Mouse (Mus musculus) heart, adult 2 months (tissue): ENCODE data around the gene Ttc8. TPM values are rescaled to one million over a fixed set of nuclear protein-coding genes. Genes with fewer than 3 reads are reported as not detected.

Experiments used
- DNase-seq, 2 experiments: peaks; one replicate each; pipeline ENCODE4 v3.0.0; 2021
- H3K27ac ChIP-seq: fragments of 200-600 bp; 2 replicates; pipeline ENCODE4 v1.8.1; 2022
- H3K27me3 ChIP-seq: fragments of 200-500 bp; 2 replicates; pipeline ENCODE4 v1.6.1; 2012; ENCODE audit warnings: mild to moderate bottlenecking, low read length, inconsistent platforms, mixed read lengths; ENCODE audit not compliant: control insufficient read depth, insufficient read depth
- H3K36me3 ChIP-seq: fragments of 200-500 bp; 2 replicates; pipeline ENCODE4 v1.6.1; 2012; ENCODE audit warnings: low read length, inconsistent platforms; ENCODE audit not compliant: control insufficient read depth, insufficient read depth
- H3K4me1 ChIP-seq: fragments of 200-500 bp; 2 replicates; pipeline ENCODE4 v1.6.1; 2011; ENCODE audit warnings: low read length; ENCODE audit not compliant: control insufficient read depth, insufficient read depth
- H3K4me3 ChIP-seq: fragments of 200-600 bp; 2 replicates; pipeline ENCODE4 v1.8.1; 2022
- H3K79me2 ChIP-seq: fragments of 200-500 bp; replicated peaks from 2 replicates; pipeline ENCODE4 v1.6.1; 2012; ENCODE audit warnings: mild to moderate bottlenecking, inconsistent platforms, low read length, moderate library complexity, mixed read lengths; ENCODE audit not compliant: control insufficient read depth, insufficient read depth
- H3K9ac ChIP-seq: fragments of 200-500 bp; 2 replicates; pipeline ENCODE4 v1.6.1; 2012; ENCODE audit warnings: low read depth, mild to moderate bottlenecking, control low read depth, inconsistent platforms, low read length, mixed read lengths
- CTCF ChIP-seq: fragments of 200-600 bp; IDR thresholded peaks from 2 replicates; pipeline ENCODE4 v1.8.1; 2022; ENCODE audit warnings: antibody characterized with exemption, mild to moderate bottlenecking, moderate library complexity
- EP300 ChIP-seq: fragments of 200-500 bp; IDR thresholded peaks from 2 replicates; pipeline ENCODE4 v1.6.1; 2011; ENCODE audit warnings: low read depth, low read length, control low read depth; ENCODE audit not compliant: insufficient read depth
- POLR2A ChIP-seq: fragments of 200-500 bp; IDR thresholded peaks from 2 replicates; pipeline ENCODE4 v1.6.1; 2011; ENCODE audit warnings: mild to moderate bottlenecking, low read depth, low read length, control low read depth; ENCODE audit not compliant: insufficient read depth
- WGBS: fragments of 180-500 bp; shearing (Covaris S2); methylation state at CpG from one replicate; pipeline ENCODE4 v1.1.7; 2018; 5-methylcytosine and 5-hydroxymethylcytosine counted together
- intact Hi-C: fragments of 180-260 bp; cut with DNase I; formaldehyde crosslinking; loops from one replicate; pipeline ENCODE4 v1.15.1; 2025
- polyA plus RNA-seq: library from polyadenylated mRNA; depleted of rRNA; stranded (reverse); fragments of >200 nt; gene quantifications from 2 replicates; pipeline ENCODE4 v1.2.3, GENCODE M21; 2012
- total RNA-seq, 2 experiments: library from RNA; stranded (reverse); gene quantifications; 2 replicates each; pipeline ENCODE4 v1.2.3; 2021

The Ttc8 gene
- total and polyA plus RNA-seq, 3 experiments = 5.6 to 7.5 (median 5.9) TPM

GRCm38 (mm10) chr12:99008786-99009185 lies 88.4 kb downstream of the Ttc8 start:
- no peaks in the 10 kb centered on the region for H3K79me2 ChIP-seq
- WGBS = 83% methylated on average over 1 of the region's 1 CpGs
- no peak overlapping the region for H3K9ac ChIP-seq
- no peaks in the 10 kb centered on the region for H3K4me1 ChIP-seq
- intact Hi-C loops = no loop called here
- no peaks in the 10 kb centered on the region for H3K27me3 ChIP-seq
- H3K36me3 ChIP-seq = no peaks in the 10 kb centered on the region
- no peak for TF ChIP-seq POLR2A
- no peak for TF ChIP-seq EP300
- TF ChIP-seq CTCF = no peak
- no peak overlapping the region for H3K27ac ChIP-seq
- DNase-seq = no peak
- H3K4me3 ChIP-seq = no peak overlapping the region

GRCm38 (mm10) chr12:99009430-99009829 lies 89.1 kb downstream of the Ttc8 start:
- intact Hi-C loops = no loop called here
- Histone ChIP-seq H3K9ac (no peak overlapping the region), H3K4me1 (no peaks in the 10 kb centered on the region), H3K27me3 (no peaks in the 10 kb centered on the region), H3K36me3 (no peaks in the 10 kb centered on the region), H3K79me2 (no peaks in the 10 kb centered on the region), H3K4me3 (no peak overlapping the region), H3K27ac (no peak overlapping the region)
- TF ChIP-seq CTCF (no peak), EP300 (no peak), POLR2A (no peak)
- no peak for DNase-seq
- WGBS = 75% methylated on average over 4 of the region's 4 CpGs

GRCm38 (mm10) chr12:99010044-99010443 lies 89.7 kb downstream of the Ttc8 start:
- no peak overlapping the region for H3K27ac ChIP-seq
- no peaks in the 10 kb centered on the region for H3K4me1 ChIP-seq
- intact Hi-C loops = no loop called here
- no peak overlapping the region for H3K4me3 ChIP-seq
- TF ChIP-seq CTCF (no peak), POLR2A (no peak), EP300 (no peak)
- no peak for DNase-seq
- H3K79me2 ChIP-seq = no peaks in the 10 kb centered on the region
- no peaks in the 10 kb centered on the region for H3K27me3 ChIP-seq
- 68% methylated on average over 6 of the region's 6 CpGs for WGBS
- H3K9ac ChIP-seq = no peak overlapping the region
- no peaks in the 10 kb centered on the region for H3K36me3 ChIP-seq

- no peak overlapping the region for H3K9ac ChIP-seq
- H3K4me1 ChIP-seq = no peaks in the 10 kb centered on the region
- H3K27me3 ChIP-seq = no peaks in the 10 kb centered on the region
- no peak overlapping the region for H3K4me3 ChIP-seq
- no peaks in the 10 kb centered on the region for H3K79me2 ChIP-seq
- no peak for DNase-seq
- intact Hi-C loops = no loop called here
- H3K36me3 ChIP-seq = no peaks in the 10 kb centered on the region
- TF ChIP-seq CTCF = no peak
- TF ChIP-seq EP300 = no peak
- no peak for TF ChIP-seq POLR2A
- 17% methylated on average over 22 of the region's 22 CpGs for WGBS
- H3K27ac ChIP-seq = no peak overlapping the region
These were observed 90.9 kb downstream of the Ttc8 start for GRCm38 (mm10) chr12:99011161-99011861.

GRCm38 (mm10) chr12:99015870-99016269 lies 95.5 kb downstream of the Ttc8 start:
- whole genome bisulfite sequencing = 80% methylated on average over 4 of the region's 4 CpGs
- Histone ChIP-seq H3K36me3 (no peaks in the 10 kb centered on the region), H3K4me3 (no peak overlapping the region), H3K9ac (no peak overlapping the region), H3K79me2 (no peaks in the 10 kb centered on the region), H3K27me3 (no peaks in the 10 kb centered on the region), H3K27ac (no peak overlapping the region), H3K4me1 (no peaks in the 10 kb centered on the region)
- DNase-seq = no peak
- TF ChIP-seq POLR2A (no peak), EP300 (no peak), CTCF (no peak)
- intact Hi-C loops = no loop called here

- intact Hi-C loops = no loop called here
- Histone ChIP-seq H3K27me3 (no peaks in the 10 kb centered on the region), H3K79me2 (no peaks in the 10 kb centered on the region), H3K36me3 (no peaks in the 10 kb centered on the region), H3K27ac (no peak overlapping the region), H3K4me3 (no peak overlapping the region), H3K9ac (no peak overlapping the region), H3K4me1 (no peaks in the 10 kb centered on the region; the same call in 1 of the 2 replicates)
- no peak for DNase-seq
- WGBS = 81% methylated on average over 6 of the region's 6 CpGs
- no peak for TF ChIP-seq EP300
These were observed 104.1 kb downstream of the Ttc8 start for GRCm38 (mm10) chr12:99024430-99024960.
